In genomic region chr6:82971031-82971430, GRCm38 (mm10) we compare ENCODE assay signal across 8 mouse cellular contexts. TPM values are rescaled to one million over a fixed set of nuclear protein-coding genes. Genes with fewer than 3 reads are reported as not detected.
DNase-seq lines count a peak whose midpoint lies in the region; ATAC-seq and TF ChIP-seq lines count a peak whose summit lies in the region.

No protein-coding gene starts in this region.

- TF ChIP-seq CTCF in lung, postnatal 0 days (IDR thresholded peaks at IDR 0.05): peak; percentile 88

- ATAC-seq in forebrain, embryonic 13.5 days: peak; percentile 92
- ATAC-seq in hindbrain, embryonic 12.5 days (ENCODE audit: low FRiP score): 0 out of 2 replicates have a peak, but pooled peaks have one; percentile 61
- ATAC-seq in lung, postnatal 0 days: peak; percentile 78
- ATAC-seq in erythroid progenitor cell, adult 5-6 weeks (replicated peaks; ENCODE audit: low FRiP score, poor library complexity, severe bottlenecking): no peak

- H3K4me2 ChIP-seq in forebrain, embryonic 13.5 days: no peak overlapping the region
- no peak overlapping the region for H3K4me2 ChIP-seq in hindbrain, embryonic 12.5 days (replicated peaks)
- H3K4me2 ChIP-seq in lung, postnatal 0 days (replicated peaks; ENCODE audit: low read depth, low read length): no peak overlapping the region

- no peaks in the 10 kb centered on the region for H3K4me1 ChIP-seq in forebrain, embryonic 13.5 days
- H3K4me1 ChIP-seq in hindbrain, embryonic 12.5 days: no peaks in the 10 kb centered on the region
- no peaks in the 10 kb centered on the region for H3K4me1 ChIP-seq in lung, postnatal 0 days (ENCODE audit: insufficient read depth, low read depth, low read length)

- no peaks in the 10 kb centered on the region for H3K9me3 ChIP-seq in forebrain, embryonic 13.5 days (replicated peaks)
- H3K9me3 ChIP-seq in hindbrain, embryonic 12.5 days (replicated peaks): no peaks in the 10 kb centered on the region
- H3K9me3 ChIP-seq in lung, postnatal 0 days (ENCODE audit: low read length): no peaks in the 10 kb centered on the region

- H3K27ac ChIP-seq in forebrain, embryonic 13.5 days: no peak overlapping the region
- H3K27ac ChIP-seq in hindbrain, embryonic 12.5 days: no peak overlapping the region
- no peak overlapping the region for H3K27ac ChIP-seq in lung, postnatal 0 days (ENCODE audit: low read length)

- H3K9ac ChIP-seq in forebrain, embryonic 13.5 days: no peak overlapping the region
- H3K9ac ChIP-seq in hindbrain, embryonic 12.5 days: no peak overlapping the region
- no peak overlapping the region for H3K9ac ChIP-seq in lung, postnatal 0 days (replicated peaks; ENCODE audit: low read depth)

- H3K4me3 ChIP-seq in forebrain, embryonic 13.5 days: no peak overlapping the region
- no peak overlapping the region for H3K4me3 ChIP-seq in hindbrain, embryonic 12.5 days
- H3K4me3 ChIP-seq in lung, postnatal 0 days (ENCODE audit: low read depth, low read length): no peak overlapping the region

- DNase-seq in MN1 (ENCODE audit: low spot score): peak; percentile 75
- peak; percentile 42 for DNase-seq in c-Kit-positive CD71-negative TER-119-negative erythroid progenitor cells, embryonic 14.5 days (ENCODE audit: low read depth)
- peak; percentile 44 to 68 for DNase-seq in layer of hippocampus, adult 8-10 months (ENCODE audit: low spot score in 2 of 2)
- peak; percentile 80 for DNase-seq in lung, postnatal 0 days (ENCODE audit: low spot score)
- DNase-seq in ovary, postnatal 36 days (ENCODE audit: low spot score): peak; percentile 21

- no peaks in the 10 kb centered on the region for H3K36me3 ChIP-seq in forebrain, embryonic 13.5 days (ENCODE audit: poor library complexity, severe bottlenecking)
- H3K36me3 ChIP-seq in hindbrain, embryonic 12.5 days: no peaks in the 10 kb centered on the region
- H3K36me3 ChIP-seq in lung, postnatal 0 days (ENCODE audit: insufficient read depth, low read length): no peaks in the 10 kb centered on the region

- TF ChIP-seq EP300 in lung, postnatal 0 days (IDR thresholded peaks at IDR 0.05): no peak

- 11% methylated on average over 5 of the region's 5 CpGs for WGBS in forebrain, embryonic 13.5 days
- 13% methylated on average over 5 of the region's 5 CpGs for WGBS in hindbrain, embryonic 12.5 days
- WGBS in lung, postnatal 0 days: 6% methylated on average over 5 of the region's 5 CpGs

- H3K27me3 ChIP-seq in forebrain, embryonic 13.5 days: 0 out of 2 replicates have a peak, but pooled peaks cover 4% of the 10 kb centered on the region
- H3K27me3 ChIP-seq in hindbrain, embryonic 12.5 days: no peaks in the 10 kb centered on the region
- no peaks in the 10 kb centered on the region for H3K27me3 ChIP-seq in lung, postnatal 0 days (replicated peaks; ENCODE audit: insufficient read depth, low read length)

RNA-seq across cellular contexts. Expression of gene M1ap, which starts 24.3 kb away (rescaled TPM):
- polyA plus RNA-seq in forebrain, embryonic 13.5 days (2015; fragmentation: Nextera tagmentation; extraction: Ambion mirVana): not detected in 2 replicates
- 0.20 and 1.1 TPM in 2 replicates for polyA plus RNA-seq in hindbrain, embryonic 12.5 days (2016; fragmentation: Nextera tagmentation; extraction: Ambion mirVana)
- total RNA-seq in layer of hippocampus, adult 8-10 months (2022): under 1 TPM in 2 of 4 experiments, not detected in 2; 0.18 to 0.23 TPM
- 1.8 and 2.5 TPM in 2 replicates for polyA plus RNA-seq in lung, postnatal 0 days (2015; fragmentation: Nextera tagmentation; extraction: Ambion mirVana)
- 4.6 and 12.6 TPM in 2 replicates for total RNA-seq in erythroid progenitor cell, adult 5-6 weeks (2015; ENCODE audit: low replicate concordance)
- 2.6 and 19.8 TPM in 2 replicates for total RNA-seq in erythroid progenitor cell, adult 5-6 weeks (2017; ENCODE audit: low replicate concordance)

RNA-seq across cellular contexts. Expression of gene Sema4f, which starts 31.5 kb away (rescaled TPM):
- 5.9 and 7.3 TPM in 2 replicates for polyA plus RNA-seq in forebrain, embryonic 13.5 days (2015; fragmentation: Nextera tagmentation; extraction: Ambion mirVana)
- polyA plus RNA-seq in hindbrain, embryonic 12.5 days (2016; fragmentation: Nextera tagmentation; extraction: Ambion mirVana): 10.8 and 10.9 TPM in 2 replicates
- total RNA-seq in layer of hippocampus, adult 8-10 months (2022): 10 to 100 TPM; 33.5 to 44.9 (median 40.1) TPM
- polyA plus RNA-seq in lung, postnatal 0 days (2015; fragmentation: Nextera tagmentation; extraction: Ambion mirVana): 8.8 and 14.3 TPM in 2 replicates
- not detected in 2 replicates for total RNA-seq in erythroid progenitor cell, adult 5-6 weeks (2015; ENCODE audit: low replicate concordance)
- 0.39 TPM in 1 of 2 replicates, not detected in the other for total RNA-seq in erythroid progenitor cell, adult 5-6 weeks (2017; ENCODE audit: low replicate concordance)

Comparison
In these comparisons a context has a peak if more than half of its experiments do, and no peak if none do; other contexts are left out.
1. DNase-seq: peak in every context shown above with its lines; median percentile 80 in lung, postnatal 0 days; 75 in MN1; 56 in layer of hippocampus, adult 8-10 months; 42 in c-Kit-positive CD71-negative TER-119-negative erythroid progenitor cells, embryonic 14.5 days; 21 in ovary, postnatal 36 days.